Mouse (Mus musculus) spleen, postnatal 14 days (tissue): Measurements from ENCODE around the gene Gm9999.
"Not testable (repeated sequence)": the region's sequence is repeated elsewhere in the genome, so short reads cannot be mapped to it uniquely, and the experiment has no call there.

ENCODE experiments used
- DNase-seq, 2 experiments: peaks; one replicate each; pipeline ENCODE4 v3.0.0; 2021 to 2022; ENCODE audit warnings: low spot score in 2 of 2

Gene Gm9999

DNA sequence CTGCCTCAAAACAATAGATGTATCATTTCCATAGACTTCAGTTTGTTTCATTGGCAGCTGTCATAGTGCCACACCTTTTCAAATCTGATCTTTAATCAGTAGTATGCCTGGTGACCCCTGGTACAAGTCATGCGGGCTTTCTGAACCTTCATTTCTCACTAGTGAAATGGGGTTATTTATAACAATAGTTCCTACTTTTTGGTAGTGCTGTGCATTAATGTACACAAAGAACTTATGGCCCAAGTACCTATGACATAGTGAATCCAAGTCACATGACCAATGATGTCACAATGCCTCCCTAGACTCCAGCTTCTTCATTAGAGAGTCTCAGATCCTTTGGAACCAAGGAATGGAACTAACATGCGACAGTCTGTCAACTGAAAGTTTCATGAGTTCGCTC lies at the start of gene Gm9999:
Gene Gm9999, plus strand, starts transcription at position 301 of the 400 bp plus-strand sequence.
- DNase-seq, result no peak

DNA sequence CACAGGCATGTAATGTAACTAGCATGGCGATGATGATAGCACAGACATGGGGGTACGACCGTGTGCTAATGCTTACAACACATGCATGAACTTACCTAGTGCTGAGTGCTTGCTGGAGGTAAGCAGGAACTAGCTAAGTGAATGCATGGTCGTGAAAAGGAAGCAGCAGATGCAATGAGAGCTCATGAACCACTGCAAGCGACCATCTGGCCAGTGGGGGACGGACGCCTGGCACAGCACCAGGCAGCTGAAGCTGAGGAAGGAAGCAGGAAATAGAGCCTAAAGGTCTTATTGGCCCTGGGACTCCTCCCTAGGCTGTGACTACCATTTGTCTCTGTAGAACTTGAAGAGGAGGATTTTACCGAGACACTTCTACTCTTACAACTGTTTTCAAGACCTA lies 48.6 kb upstream of the Gm9999 start:
- DNase-seq, result no peak

DNA sequence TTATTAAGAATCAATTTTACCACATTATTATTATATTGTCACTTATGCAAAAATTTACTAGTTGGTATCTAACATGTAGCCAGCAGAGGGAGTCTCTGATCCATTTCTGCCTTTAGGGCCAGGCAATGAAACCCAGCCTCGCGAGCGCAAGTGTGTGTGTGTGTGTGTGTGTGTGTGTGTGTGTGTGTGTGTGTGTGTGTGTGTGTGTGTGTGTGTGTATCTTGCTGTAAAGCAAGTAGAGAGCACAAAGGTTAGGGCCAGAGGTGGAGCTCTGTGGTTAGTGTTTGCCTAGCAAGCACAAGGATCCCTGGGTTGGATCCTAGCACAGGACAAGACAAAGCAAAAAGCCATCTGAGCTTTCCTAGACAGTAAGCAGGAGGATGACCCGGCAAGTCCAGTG lies 47.5 kb upstream of the Gm9999 start:
- no peak for DNase-seq

DNA sequence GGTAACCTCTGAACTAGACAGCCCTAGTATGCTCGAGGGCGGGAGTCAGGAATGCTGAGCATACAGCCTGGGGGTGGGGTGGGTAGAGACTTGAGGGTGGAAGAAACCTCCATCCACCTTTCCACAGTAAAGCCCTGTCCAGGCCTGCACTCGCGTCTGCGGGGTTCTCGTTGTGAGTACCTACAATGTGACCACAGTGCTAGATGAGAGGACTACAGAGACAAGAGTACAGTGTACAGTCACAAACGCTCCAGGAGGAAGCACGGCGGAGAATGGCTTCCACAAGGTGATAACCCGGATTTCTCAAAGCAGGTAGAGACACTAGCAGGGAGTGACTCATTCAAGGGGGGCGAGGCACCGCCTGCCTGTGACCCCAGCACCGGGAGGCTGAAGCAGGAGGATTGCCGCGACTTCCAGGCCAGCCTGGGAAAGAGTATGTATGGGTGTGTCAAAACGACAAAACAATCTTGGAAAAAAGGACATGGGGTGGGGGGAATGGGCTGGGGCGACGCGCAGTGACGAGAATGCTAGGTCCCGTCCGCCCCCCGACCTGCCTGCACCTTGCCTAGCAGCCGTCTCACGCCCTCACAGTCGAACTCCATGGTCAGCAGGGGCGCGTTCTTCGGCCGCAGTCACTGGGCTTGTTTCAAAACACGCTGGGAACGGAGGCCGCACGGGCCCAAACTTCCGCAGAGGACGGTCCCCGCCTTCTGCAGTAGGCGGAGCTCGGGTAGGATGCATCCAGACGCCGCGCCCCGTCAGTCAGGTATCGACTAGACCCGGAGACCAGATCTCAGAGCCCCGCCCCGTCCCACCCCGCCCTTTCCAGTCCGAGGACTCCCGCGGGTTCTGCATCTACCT lies 25.3 kb upstream of the Gm9999 start, which contains the start of gene Uevld:
Gene Uevld, minus strand, starts transcription at position 697 of the 861 bp plus-strand sequence.
- DNase-seq, result peak; percentile 86 to 89

DNA sequence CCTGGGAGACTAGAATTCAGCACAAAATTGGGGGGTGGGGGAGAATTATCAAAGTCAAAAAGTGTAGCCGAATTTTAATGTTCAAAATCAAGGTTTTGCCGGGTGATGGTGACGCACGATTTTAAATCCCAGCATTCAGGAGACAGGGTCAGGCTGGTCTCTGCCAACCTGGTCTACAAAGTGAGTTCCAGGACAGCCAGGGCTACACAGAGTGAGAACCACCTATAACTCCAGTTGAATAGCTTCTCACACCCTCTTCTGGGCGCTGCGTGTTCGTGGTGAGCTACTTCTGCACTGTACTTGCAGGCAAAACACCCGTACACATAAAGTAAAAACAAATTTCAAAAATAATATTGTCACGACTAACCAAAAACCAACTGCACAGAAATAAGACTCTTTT lies 24.5 kb upstream of the Gm9999 start:
- DNase-seq, result no peak

DNA sequence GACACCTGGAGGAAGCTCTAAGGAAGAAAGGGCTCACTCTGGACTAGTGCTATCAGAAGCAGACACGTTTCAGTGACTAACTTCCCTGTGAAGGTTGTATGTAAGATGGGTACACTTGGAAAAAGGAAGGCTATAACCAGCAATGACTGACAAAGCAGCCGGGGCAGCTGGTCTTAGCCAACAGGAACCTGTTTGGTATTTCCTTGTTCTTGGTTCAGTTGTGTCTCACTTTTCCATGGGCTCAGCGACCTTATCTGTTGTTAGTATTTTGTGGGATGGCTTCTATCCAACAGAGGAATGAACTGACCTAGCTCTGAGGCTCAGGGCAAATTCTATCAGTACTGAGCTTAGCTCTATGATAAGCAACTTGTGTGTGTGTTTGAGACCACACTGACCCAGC lies 22.4 kb upstream of the Gm9999 start:
- no peak for DNase-seq

DNA sequence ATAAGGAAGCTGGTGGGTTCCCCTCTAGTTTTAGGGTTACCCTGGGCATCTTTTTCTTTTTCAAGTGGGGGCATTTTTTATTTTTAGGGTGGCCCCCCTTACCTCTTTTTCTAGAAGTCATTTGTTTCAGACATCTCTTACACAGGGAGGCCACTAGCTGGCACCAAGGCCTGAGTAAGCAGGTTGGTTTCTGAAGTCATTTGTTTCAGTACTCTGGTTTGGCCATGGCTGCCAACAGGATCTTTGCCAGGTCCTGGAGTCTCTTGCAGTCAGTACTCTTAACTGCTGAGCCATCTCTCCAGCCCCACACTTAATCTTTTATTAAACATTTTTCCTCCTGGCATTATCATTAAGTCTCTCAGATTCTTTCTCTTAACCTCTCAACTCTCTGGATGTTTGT lies 21.2 kb upstream of the Gm9999 start:
- no peak for DNase-seq

DNA sequence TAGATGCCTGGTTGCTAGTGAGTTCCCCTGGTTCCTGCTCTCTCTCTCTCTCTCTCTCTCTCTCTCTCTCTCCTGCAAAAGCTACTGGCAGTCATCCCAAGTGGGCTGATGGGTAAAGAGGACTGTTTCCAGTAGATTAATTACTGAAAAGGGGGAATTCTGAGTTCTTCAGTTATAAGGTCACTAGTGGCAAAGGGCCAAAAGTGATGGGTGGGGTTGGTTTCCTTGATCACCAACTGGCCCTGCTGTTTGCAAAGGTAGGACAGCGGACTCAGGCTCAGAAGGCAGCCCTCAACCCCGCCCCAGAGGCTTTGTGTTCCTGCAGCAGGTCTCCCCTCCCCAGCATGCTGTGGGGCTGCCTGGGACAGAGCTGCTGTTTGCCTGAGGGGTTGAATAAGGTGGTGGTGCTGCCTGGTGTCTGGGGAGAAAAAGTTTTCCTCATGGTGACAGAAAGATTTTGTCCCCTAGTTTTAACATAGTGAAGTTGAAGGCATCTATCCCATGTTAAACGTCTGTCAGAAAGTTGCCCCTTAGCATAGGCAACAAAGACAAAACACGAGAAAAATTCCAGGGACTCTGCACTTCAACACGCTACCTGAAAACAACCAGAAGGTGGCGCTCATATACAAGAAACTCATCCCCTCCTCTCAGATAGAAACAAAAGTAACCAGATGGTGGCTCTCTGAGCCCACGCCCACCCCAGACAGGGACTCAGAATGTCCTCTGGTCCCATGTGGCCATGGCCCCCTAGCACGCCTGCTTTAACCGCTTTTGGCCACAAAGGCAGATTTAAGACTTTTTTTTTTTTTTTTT lies 20.4 kb upstream of the Gm9999 start:
- peak; percentile 16 to 45 for DNase-seq

DNA sequence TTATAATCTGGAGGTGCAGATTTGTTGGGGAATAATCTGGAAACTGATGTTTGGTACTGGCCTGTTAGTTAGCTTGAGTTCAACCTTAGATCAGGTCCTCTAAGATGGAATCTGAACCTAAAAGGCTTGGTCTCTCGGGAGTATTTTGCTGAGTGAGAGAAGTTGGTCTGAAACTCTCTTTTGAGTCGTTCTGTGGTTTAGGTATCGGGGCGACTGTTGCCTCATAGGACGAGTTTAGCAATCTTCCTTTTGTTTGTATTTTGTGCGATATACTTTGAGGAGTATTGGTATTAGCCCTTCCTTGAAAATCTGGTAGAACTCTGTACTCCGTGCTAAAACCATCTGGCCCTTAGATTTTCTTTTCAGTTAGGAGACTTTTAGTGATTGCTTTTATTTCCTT lies 19.3 kb upstream of the Gm9999 start:
- no peak for DNase-seq

DNA sequence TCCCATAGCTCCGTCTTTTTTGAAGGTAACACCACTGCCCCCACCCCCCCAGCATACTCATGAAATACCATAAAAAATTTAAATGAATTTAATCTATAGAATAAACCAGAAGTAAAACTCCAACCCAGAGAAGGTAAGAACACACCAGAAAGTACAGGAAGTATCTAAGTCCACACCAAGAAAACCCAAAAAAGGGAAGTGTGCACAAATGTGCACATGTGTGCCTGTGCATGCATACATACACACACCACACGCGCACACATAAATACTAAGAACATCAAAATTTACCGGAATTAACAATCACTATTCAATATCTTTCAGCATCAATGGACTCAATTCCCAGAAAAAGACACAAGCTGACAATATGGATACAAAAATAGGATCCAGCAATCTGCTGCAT lies 13.5 kb upstream of the Gm9999 start:
- DNase-seq, result no peak

DNA sequence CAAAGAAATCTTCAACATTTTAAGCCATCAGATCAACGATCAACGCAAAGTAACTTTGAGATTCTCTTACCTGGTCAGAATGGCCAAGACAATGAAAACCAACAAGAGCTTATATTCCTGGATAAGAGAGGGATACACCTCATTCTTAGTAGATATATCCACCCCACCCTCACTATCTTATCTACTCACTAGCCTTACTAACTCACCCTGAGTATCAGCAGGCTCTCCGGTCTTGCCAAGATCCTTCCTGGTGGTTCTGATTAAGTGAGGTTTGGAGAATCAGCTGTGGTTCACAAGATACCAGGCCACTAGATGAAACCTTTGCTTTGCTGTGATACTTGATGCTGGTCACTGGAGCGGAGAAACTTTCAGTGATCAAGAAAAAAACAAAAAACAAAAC lies 8.7 kb upstream of the Gm9999 start:
- DNase-seq, result no peak

DNA sequence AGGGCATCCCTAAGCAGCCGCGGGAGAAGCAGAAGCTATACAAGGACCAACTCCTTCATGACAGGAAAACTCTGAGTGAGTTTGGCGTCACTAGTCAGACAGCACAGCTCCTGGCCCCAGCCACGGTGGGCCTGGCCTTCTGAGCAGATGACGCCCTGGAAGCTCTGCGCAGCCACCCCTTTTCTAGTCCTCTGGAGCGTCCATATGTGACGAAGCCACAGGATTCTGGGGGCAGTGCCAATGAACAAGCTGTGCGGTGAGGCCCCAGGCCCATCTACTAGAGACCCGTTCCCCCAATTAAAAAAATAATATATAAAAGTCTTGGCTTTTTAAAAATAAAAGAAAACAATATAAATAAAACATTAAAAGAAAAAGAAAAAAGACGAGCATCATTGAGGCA lies 7.9 kb upstream of the Gm9999 start:
- no peak for DNase-seq

DNA sequence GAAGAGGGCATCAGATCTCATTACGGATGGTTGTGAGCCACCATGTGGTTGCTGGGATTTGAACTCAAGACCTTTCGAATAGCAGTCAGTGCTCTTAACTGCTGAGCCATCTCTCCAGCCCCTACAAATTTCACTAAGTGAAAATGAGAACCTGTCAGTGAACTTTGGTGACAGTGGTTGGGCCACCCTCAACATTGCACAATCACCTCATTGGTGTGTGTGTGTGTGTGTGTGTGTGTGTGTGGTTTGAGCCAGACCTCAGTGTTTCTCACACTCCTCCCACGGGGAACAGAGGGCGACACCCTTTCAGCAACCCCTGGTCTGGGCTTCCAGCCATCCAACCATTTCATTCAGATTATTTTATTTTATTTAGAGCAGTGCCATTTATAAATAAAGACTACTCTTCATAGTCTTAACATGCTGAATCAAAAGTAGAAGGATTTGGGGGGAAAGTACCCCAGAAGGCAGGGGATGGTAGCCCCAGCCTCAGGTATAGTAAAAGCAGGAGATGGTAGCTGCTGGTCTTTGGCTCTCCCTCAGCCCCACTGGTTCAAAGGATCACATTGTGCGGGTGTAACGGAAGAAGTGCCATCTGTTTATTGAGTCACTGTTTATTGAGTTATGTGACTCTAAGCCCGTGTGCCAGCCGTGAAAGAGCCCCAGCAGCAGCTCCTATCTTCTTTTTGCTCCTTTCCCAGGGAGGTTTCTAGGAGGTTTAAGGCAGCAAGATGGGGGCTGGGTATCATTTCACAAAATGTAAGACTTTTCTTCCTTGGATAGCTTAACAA lies 2.5 kb downstream of the Gm9999 start:
- no peak for DNase-seq

DNA sequence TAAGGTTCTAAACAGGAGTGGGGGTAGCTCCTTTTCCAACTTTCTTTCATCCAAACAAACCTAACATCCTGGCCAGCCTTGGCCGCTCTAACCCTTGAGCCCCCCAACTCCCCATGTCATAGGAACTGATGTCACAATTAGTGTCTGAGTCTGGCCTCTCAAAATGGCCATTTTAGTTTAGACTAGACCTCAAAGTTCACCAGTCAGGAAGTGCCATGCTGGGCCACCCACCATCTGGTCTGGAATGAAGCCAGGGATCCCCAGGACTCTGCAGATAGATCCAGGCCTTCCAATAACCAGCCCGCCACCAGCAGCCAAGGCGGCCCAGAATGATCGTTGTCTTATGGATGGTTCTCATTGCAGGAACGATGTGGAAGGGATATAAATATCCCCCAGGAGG lies 3.3 kb downstream of the Gm9999 start:
- DNase-seq, result no peak

DNA sequence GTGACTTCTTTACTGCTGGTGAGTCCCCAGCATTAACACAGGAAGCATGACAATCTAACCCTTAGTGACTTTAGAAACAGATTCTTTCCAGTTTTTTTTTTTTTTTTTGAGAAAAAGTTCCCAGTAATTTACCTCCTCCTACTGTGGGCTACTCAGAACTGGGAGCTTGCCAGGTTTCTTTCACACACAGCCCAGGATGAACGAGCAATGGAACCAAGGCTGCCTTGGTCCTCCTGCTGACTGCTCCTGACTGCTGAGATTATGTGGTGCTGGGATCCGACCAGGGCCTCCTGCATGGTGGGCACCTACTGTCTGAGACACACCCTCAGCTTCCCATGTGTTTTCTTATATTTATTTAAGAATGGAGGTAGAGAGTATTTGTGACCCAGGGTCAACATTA lies 3.7 kb downstream of the Gm9999 start:
- no peak for DNase-seq

DNA sequence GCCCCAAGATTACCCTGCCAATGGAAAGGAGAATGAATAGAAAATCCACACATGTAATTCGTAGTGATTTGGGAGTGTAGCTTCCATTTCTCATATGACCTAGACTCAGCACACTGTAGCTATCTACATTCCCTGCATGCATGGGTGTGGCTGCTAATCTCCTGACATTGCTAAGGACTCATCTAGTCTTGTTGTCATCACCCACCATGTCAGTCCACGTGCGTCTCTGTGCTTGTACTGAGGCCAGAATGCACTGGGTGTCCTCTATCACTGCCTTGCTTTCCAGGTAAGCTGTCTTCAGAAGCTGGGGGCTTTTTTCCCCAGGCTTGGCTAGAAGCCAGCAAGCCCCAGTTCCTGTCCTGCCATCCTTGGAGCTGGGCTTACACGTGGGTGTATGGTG lies 6.0 kb downstream of the Gm9999 start:
- not testable (repeated sequence) for DNase-seq

DNA sequence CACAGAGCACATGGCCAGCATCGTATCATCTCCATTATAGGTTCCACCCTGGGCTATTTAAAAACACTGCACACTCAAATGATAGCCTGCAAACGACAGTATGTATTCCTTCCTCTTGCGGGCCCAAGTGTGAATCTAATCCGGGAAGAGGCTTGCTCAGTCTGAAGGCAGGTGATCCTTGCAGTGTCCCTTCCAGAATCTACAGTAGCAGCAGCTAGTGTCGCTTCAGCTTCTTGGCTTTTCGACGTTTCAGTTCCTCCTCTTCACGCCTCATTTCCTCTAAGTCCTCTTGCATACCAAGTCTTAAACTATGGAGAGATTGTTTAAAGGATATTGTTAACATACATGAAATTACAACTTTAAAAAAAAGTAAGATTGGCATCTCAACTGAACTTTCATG lies 9.7 kb downstream of the Gm9999 start:
- DNase-seq, result no peak

DNA sequence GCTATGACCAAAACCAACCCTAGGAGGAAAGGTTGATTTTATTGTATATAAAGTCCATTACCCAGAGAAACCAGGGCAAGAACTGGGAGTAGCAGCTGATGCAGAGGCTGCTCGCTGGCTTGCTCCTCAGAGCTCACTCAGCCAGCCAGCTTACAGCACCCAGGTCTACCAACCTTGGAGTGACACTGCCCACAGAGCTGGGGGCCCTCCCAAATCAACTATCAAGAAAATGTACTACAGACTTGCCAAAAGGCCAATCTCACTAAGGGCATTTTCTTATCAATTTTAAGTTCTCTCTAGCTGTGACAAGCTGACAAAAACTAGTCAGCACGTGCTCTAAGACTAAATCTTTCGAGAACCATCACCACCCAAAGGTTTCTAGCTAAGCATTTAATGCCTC lies 12.2 kb downstream of the Gm9999 start:
- DNase-seq, result no peak

DNA sequence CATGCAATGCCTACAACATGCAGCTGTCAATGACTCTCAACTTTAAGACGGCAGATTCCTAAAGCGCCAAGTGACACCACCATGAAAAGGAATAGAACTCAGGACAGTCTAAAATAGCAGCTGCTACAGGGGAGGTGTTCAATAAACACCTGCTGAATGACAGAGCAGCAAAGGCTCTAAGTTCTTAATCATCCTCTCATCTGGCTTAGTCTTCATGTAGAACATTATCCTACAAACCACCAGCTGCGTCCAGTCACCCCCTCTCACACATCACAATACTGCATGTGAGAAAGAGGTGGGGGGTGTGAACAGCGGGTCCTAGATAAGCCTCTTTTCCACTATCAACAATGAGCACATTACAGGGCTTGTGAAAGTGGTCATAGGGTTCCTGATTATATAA lies 13.6 kb downstream of the Gm9999 start:
- no peak for DNase-seq

DNA sequence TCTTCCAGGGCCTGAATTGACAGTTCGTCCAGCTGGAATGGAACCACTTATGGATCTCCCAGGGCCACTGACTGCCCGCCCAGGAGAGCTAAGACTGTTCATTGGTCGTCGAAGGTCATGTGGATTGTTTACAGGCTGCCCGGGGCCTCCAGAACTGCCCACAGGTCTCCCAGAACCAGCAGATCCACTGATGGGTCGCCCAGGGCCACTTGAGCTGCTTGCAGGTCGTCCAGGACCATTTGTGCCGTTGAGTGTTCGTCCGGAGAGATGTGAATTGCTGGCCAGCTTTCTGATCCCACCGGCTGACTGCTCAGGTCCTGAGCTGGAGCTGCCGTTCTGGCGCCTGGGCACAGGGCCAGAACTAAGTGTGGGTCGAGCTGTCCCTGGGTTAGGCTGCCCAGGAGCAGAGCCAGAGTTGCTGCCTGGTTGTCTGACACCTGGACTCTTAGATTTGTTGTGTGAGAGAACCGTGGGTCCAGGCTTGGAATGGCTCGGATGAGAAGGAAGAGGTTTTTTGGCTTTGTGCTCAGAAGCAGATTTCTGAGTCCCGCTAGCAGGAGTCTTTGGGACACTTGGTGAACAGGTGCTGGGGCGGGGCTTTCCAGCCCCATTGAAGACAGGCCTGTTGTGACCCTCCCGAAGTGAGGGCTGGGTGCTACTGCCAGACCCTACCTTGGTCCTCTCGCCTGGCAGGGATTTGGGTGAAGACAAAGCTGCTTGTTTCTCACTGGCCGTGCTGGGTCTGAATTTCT lies 14.4 kb downstream of the Gm9999 start:
- no peak for DNase-seq

DNA sequence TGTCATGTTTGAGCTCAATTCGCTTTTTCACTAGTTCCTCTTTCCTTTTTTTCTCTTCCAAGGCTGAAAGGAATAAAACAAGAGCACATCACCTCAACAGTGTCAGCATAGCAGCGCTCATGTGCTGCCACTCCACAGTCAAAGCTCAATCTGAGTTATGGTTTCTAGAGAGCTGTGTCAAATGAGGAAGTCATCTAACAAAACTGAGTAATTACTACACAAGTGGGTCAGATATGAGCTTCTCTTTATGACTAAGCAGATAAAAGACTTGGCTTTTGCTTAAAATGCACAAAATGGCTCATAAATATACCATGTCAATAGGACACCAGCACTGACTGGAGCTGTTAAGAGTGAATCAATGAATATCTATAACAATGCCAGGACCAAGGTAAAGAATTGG lies 15.6 kb downstream of the Gm9999 start:
- DNase-seq, result no peak
